Mouse (Mus musculus): ENCODE measurements around the gene Atp2b2.

DNA sequence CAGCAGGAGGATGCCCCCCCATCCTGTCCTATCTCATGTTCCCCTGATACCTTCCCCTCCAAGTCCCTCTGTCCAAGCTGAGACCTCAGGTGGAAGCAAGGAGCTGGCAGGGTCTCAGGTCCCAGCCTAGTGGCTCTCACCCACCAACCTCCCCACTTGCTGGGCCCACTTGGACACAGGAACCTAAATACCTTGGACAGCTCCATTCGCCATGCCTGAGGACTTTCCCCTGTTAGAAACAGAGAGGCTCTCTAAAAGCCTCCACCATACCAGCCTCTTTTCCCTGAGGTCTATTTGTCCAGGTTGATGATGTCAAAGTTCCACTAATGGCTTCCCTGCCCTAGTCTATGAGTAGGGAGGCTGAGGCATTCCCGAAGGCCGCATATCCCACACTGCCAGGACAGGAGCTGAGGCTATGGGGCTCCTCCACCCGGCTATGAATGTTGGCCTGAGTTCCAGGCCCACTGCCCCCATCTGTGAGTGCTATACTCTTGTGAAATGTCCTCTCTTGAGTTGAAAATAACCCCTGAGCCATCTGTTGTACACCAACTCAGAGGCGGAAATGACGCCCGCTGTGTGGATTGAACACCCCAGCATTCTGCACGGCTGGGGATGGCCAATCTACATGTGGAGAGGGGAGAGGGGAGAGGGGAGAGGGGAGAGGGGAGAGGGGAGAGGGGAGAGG is 113.1 kb downstream of the Atp2b2 start:
- no peak for TF ChIP-seq CTCF (IDR thresholded peaks at IDR 0.05; ENCODE audit: insufficient read depth, low read length)
- TF ChIP-seq POLR2A (IDR thresholded peaks at IDR 0.05; ENCODE audit: borderline replicate concordance, extremely low read depth, low read depth, low read length): no peak

All from lung, adult 2 months (tissue).